Mouse (Mus musculus): ENCODE results near the gene Angptl2. TPM values are rescaled to one million over a fixed set of nuclear protein-coding genes. Genes with fewer than 3 reads are reported as not detected.

The Angptl2 gene
- polyA plus RNA-seq, 1 experiment from 2014 or later: 24.2 TPM

DNA sequence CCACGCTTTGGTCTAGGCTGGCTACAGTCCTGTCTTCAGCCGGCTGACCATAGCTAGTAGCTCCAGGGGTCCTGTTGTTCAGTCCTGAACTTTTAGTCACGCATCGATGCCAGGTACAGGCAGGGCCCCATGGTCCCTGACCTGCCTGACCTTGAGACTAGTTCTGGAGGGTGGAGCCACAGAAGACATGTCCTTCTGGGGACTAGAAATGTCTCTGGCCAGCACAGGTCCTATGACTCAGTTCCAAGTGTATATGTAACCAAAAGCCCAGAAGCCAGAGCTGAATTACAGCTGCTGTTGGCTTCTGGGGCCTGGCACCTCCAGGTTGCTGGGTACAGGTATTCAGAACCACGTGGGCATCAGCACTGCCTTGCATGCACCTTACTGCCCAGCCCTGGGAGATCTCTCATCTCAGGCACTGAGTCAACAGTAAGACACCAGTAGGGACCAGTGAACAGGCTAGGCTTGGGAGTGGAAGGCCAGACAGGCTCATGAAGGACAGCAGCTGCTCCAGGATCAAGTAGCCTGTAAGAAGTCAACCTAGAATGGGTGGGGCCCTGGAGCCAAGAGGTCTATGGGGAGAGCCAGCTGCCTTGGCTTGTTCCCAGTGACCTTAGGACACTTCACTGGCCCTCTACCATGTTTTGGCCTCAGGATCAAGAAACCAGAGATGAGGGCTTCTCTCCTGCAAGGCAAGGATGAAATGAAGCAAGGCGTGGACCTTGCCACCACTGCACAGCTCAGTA is 26.8 kb upstream of the Angptl2 start:
- H3K27ac ChIP-seq (ENCODE audit: low read depth, low read length): no peak overlapping the region
- WGBS: 91% methylated on average over 6 of the region's 6 CpGs

GRCm38 (mm10) chr2:33189976-33190375 is 25.9 kb upstream of the Angptl2 start:
- no peaks in the 10 kb centered on the region for H3K36me3 ChIP-seq (ENCODE audit: control insufficient read depth, insufficient read depth)
- H3K4me2 ChIP-seq (replicated peaks; ENCODE audit: low read depth): no peak overlapping the region
- no peak overlapping the region for H3K27ac ChIP-seq (ENCODE audit: low read depth, low read length)
- H3K4me3 ChIP-seq (ENCODE audit: low read depth, low read length): no peak overlapping the region
- WGBS: 94% methylated on average over 3 of the region's 3 CpGs
- no peaks in the 10 kb centered on the region for H3K9me3 ChIP-seq (ENCODE audit: control insufficient read depth)
- TF ChIP-seq CTCF (IDR thresholded peaks at IDR 0.05; ENCODE audit: low read depth): no peak
- no peaks in the 10 kb centered on the region for H3K4me1 ChIP-seq (replicated peaks; ENCODE audit: control insufficient read depth, insufficient read depth, low read length)
- no peaks in the 10 kb centered on the region for H3K27me3 ChIP-seq (replicated peaks; ENCODE audit: control insufficient read depth, insufficient read depth, low read length)
- H3K9ac ChIP-seq (ENCODE audit: low read depth, low read length): no peak overlapping the region
- no peak for ATAC-seq

More for the DNA sequence above, 26.8 kb upstream of the Angptl2 start:
- ATAC-seq: no peak
- no peak overlapping the region for H3K4me2 ChIP-seq (replicated peaks; ENCODE audit: low read depth)
- no peaks in the 10 kb centered on the region for H3K9me3 ChIP-seq (ENCODE audit: control insufficient read depth)
- H3K36me3 ChIP-seq (ENCODE audit: control insufficient read depth, insufficient read depth): no peaks in the 10 kb centered on the region
- TF ChIP-seq CTCF (IDR thresholded peaks at IDR 0.05; ENCODE audit: low read depth): no peak
- no peak overlapping the region for H3K4me3 ChIP-seq (ENCODE audit: low read depth, low read length)
- H3K4me1 ChIP-seq (replicated peaks; ENCODE audit: control insufficient read depth, insufficient read depth, low read length): no peaks in the 10 kb centered on the region
- H3K9ac ChIP-seq (ENCODE audit: low read depth, low read length): no peak overlapping the region
- H3K27me3 ChIP-seq (replicated peaks; ENCODE audit: control insufficient read depth, insufficient read depth, low read length): no peaks in the 10 kb centered on the region

- WGBS: 74% methylated on average over 14 of the region's 14 CpGs
- Histone ChIP-seq H3K9ac (ENCODE audit: low read depth, low read length) (no peak overlapping the region), H3K4me1 (replicated peaks; ENCODE audit: control insufficient read depth, insufficient read depth, low read length) (peaks cover 3% of the 10 kb centered on the region; the same call in 1 of the 2 replicates), H3K4me2 (replicated peaks; ENCODE audit: low read depth) (no peak overlapping the region), H3K4me3 (ENCODE audit: low read depth, low read length) (no peak overlapping the region), H3K27ac (ENCODE audit: low read depth, low read length) (no peak overlapping the region), H3K36me3 (ENCODE audit: control insufficient read depth, insufficient read depth) (no peaks in the 10 kb centered on the region), H3K27me3 (replicated peaks; ENCODE audit: control insufficient read depth, insufficient read depth, low read length) (no peaks in the 10 kb centered on the region), H3K9me3 (ENCODE audit: control insufficient read depth) (no peaks in the 10 kb centered on the region)
- ATAC-seq: no peak
- TF ChIP-seq CTCF (IDR thresholded peaks at IDR 0.05; ENCODE audit: low read depth): no peak
These were observed 15.4 kb upstream of the Angptl2 start for GRCm38 (mm10) chr2:33200368-33201068.

DNA sequence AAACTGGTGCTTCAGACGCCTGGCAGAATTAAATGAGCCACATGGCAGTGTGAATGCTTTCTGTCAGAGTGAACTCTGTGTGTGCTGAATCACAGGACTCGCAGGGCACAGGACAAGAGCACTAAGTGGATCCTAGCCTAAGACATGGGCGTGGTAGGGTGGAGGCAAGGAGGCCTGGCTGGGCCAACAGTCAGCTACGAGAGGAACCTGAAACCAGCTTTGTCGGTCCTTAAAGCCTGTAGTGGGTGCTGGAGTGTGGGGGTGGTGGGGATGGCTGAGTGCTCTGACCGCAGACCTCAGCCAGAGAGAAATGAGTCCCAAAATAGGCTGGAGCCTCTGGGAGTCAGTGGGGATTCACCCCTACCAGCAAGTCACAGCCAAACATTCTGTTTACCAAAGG is 12.6 kb upstream of the Angptl2 start:
- no peak for TF ChIP-seq CTCF (IDR thresholded peaks at IDR 0.05; ENCODE audit: low read depth)
- Histone ChIP-seq H3K36me3 (ENCODE audit: control insufficient read depth, insufficient read depth) (no peaks in the 10 kb centered on the region), H3K4me1 (replicated peaks; ENCODE audit: control insufficient read depth, insufficient read depth, low read length) (peaks cover 3% of the 10 kb centered on the region; the same call in 1 of the 2 replicates), H3K4me3 (ENCODE audit: low read depth, low read length) (no peak overlapping the region), H3K27me3 (replicated peaks; ENCODE audit: control insufficient read depth, insufficient read depth, low read length) (no peaks in the 10 kb centered on the region), H3K9ac (ENCODE audit: low read depth, low read length) (no peak overlapping the region), H3K4me2 (replicated peaks; ENCODE audit: low read depth) (no peak overlapping the region), H3K9me3 (ENCODE audit: control insufficient read depth) (no peaks in the 10 kb centered on the region), H3K27ac (ENCODE audit: low read depth, low read length) (no peak overlapping the region)
- ATAC-seq: no peak
- 33% methylated on average over 6 of the region's 6 CpGs for WGBS

DNA sequence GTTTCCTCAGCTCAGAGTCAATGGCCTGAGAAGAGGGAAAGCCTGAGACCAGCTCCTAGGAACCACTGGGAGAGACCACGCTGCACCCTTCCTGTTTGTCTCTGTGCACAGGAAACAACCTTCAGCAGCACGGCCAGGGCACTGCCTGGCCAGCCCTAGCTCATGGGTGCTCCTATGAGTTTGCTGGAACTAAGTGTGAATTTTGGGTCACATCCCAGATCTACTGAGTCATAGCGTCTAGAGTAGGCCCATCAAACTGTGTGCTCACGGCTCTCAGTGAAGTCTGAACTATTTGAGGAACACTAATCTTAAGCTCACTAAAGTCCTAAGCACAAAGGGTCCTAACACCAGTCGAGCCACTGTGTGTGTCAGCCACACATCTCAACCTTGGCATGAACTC is 10.9 kb upstream of the Angptl2 start:
- Histone ChIP-seq H3K9ac (ENCODE audit: low read depth, low read length) (no peak overlapping the region), H3K4me3 (ENCODE audit: low read depth, low read length) (no peak overlapping the region), H3K27me3 (replicated peaks; ENCODE audit: control insufficient read depth, insufficient read depth, low read length) (no peaks in the 10 kb centered on the region), H3K36me3 (ENCODE audit: control insufficient read depth, insufficient read depth) (no peaks in the 10 kb centered on the region; the same call in 1 of the 2 replicates), H3K27ac (ENCODE audit: low read depth, low read length) (no peak overlapping the region), H3K4me1 (replicated peaks; ENCODE audit: control insufficient read depth, insufficient read depth, low read length) (no peaks in the 10 kb centered on the region; the same call in 1 of the 2 replicates), H3K9me3 (ENCODE audit: control insufficient read depth) (no peaks in the 10 kb centered on the region), H3K4me2 (replicated peaks; ENCODE audit: low read depth) (no peak overlapping the region)
- no peak for TF ChIP-seq CTCF (IDR thresholded peaks at IDR 0.05; ENCODE audit: low read depth)
- WGBS: 72% methylated on average over 5 of the region's 5 CpGs
- no peak for ATAC-seq

- Histone ChIP-seq H3K36me3 (ENCODE audit: control insufficient read depth, insufficient read depth) (no peaks in the 10 kb centered on the region; the same call in 1 of the 2 replicates), H3K4me1 (replicated peaks; ENCODE audit: control insufficient read depth, insufficient read depth, low read length) (no peaks in the 10 kb centered on the region; the same call in 1 of the 2 replicates), H3K4me3 (ENCODE audit: low read depth, low read length) (no peak overlapping the region), H3K9me3 (ENCODE audit: control insufficient read depth) (no peaks in the 10 kb centered on the region), H3K4me2 (replicated peaks; ENCODE audit: low read depth) (no peak overlapping the region), H3K27me3 (replicated peaks; ENCODE audit: control insufficient read depth, insufficient read depth, low read length) (no peaks in the 10 kb centered on the region), H3K9ac (ENCODE audit: low read depth, low read length) (no peak overlapping the region), H3K27ac (ENCODE audit: low read depth, low read length) (no peak overlapping the region)
- TF ChIP-seq CTCF (IDR thresholded peaks at IDR 0.05; ENCODE audit: low read depth): no peak
- no peak for ATAC-seq
- 37% methylated on average over 14 of the region's 14 CpGs for WGBS
These were observed 9.8 kb upstream of the Angptl2 start for GRCm38 (mm10) chr2:33205939-33206525.

Measured in intestine, postnatal 0 days (tissue).